Mouse (Mus musculus): ENCODE results near the gene Defa25. TPM values are rescaled to one million over a fixed set of nuclear protein-coding genes. Genes with fewer than 3 reads are reported as not detected.
"Not testable (repeated sequence)": the region's sequence is repeated elsewhere in the genome, so short reads cannot be mapped to it uniquely, and the experiment has no call there.

Gene Defa25
- not detected in 2 replicates for total RNA-seq (2014; rRNA removed)
- not detected in 2 replicates for polyA plus RNA-seq (2015; fragmentation: Nextera tagmentation; extraction: Ambion mirVana)

GRCm38 (mm10) chr8:21084142-21084541 is at the start of gene Defa25:
Gene Defa25, plus strand, starts transcription at chr8:21084442.
- H3K9me3 ChIP-seq (ENCODE audit: low read length); ATAC-seq; H3K9ac ChIP-seq (replicated peaks; ENCODE audit: low read length): not testable (repeated sequence)

GRCm38 (mm10) chr8:21054747-21055146 is 29.5 kb upstream of the Defa25 start, which contains the start of gene Defa23:
Gene Defa23, plus strand, starts transcription at chr8:21055047.
- H3K4me3 ChIP-seq (ENCODE audit: low read length); DNase-seq (ENCODE audit: low spot score); ATAC-seq; H3K27me3 ChIP-seq (ENCODE audit: insufficient read depth, low read length); H3K27ac ChIP-seq; H3K36me3 ChIP-seq (ENCODE audit: insufficient read depth, low read length); H3K4me2 ChIP-seq (ENCODE audit: low read depth, low read length); H3K9me3 ChIP-seq (ENCODE audit: low read length); H3K9ac ChIP-seq (replicated peaks; ENCODE audit: low read length); H3K4me1 ChIP-seq (ENCODE audit: insufficient read depth, low read length): not testable (repeated sequence)
- no CpG with 5 or more reads among the region's 1 CpGs for WGBS

More at GRCm38 (mm10) chr8:21084142-21084541, at the start of gene Defa25:
- H3K27me3 ChIP-seq (ENCODE audit: insufficient read depth, low read length); H3K4me3 ChIP-seq (ENCODE audit: low read length); H3K4me1 ChIP-seq (ENCODE audit: insufficient read depth, low read length); DNase-seq (ENCODE audit: low spot score); H3K27ac ChIP-seq; H3K36me3 ChIP-seq (ENCODE audit: insufficient read depth, low read length); H3K4me2 ChIP-seq (ENCODE audit: low read depth, low read length): not testable (repeated sequence)

GRCm38 (mm10) chr8:21064738-21065137 is 19.5 kb upstream of the Defa25 start, which contains the start of gene Defa35:
Gene Defa35, plus strand, starts transcription at chr8:21065038.
- H3K27ac ChIP-seq; DNase-seq (ENCODE audit: low spot score); H3K36me3 ChIP-seq (ENCODE audit: insufficient read depth, low read length); H3K9me3 ChIP-seq (ENCODE audit: low read length); H3K4me3 ChIP-seq (ENCODE audit: low read length); H3K4me1 ChIP-seq (ENCODE audit: insufficient read depth, low read length); ATAC-seq; H3K9ac ChIP-seq (replicated peaks; ENCODE audit: low read length); H3K27me3 ChIP-seq (ENCODE audit: insufficient read depth, low read length); H3K4me2 ChIP-seq (ENCODE audit: low read depth, low read length): not testable (repeated sequence)
- 69% methylated on average over 1 of the region's 1 CpGs for WGBS

- no peaks in the 10 kb centered on the region for H3K27me3 ChIP-seq (ENCODE audit: insufficient read depth, low read length)
- no peak for TF ChIP-seq CTCF (IDR thresholded peaks at IDR 0.05; ENCODE audit: low read depth)
- no peak overlapping the region for H3K4me3 ChIP-seq (ENCODE audit: low read length)
- no peaks in the 10 kb centered on the region for H3K9me3 ChIP-seq (ENCODE audit: low read length)
- ATAC-seq (no peak), DNase-seq (ENCODE audit: low spot score) (no peak)
- 49% methylated on average over 4 of the region's 4 CpGs for WGBS
- H3K27ac ChIP-seq: no peak overlapping the region
- H3K9ac ChIP-seq (replicated peaks; ENCODE audit: low read length): no peak overlapping the region
- no peak overlapping the region for H3K4me2 ChIP-seq (ENCODE audit: low read depth, low read length)
- H3K4me1 ChIP-seq (ENCODE audit: insufficient read depth, low read length): no peaks in the 10 kb centered on the region
- no peaks in the 10 kb centered on the region for H3K36me3 ChIP-seq (ENCODE audit: insufficient read depth, low read length)
Measured at GRCm38 (mm10) chr8:21093106-21093505, 8.9 kb downstream of the Defa25 start.

- H3K9ac ChIP-seq (replicated peaks; ENCODE audit: low read length); H3K36me3 ChIP-seq (ENCODE audit: insufficient read depth, low read length); H3K27ac ChIP-seq; DNase-seq (ENCODE audit: low spot score); H3K27me3 ChIP-seq (ENCODE audit: insufficient read depth, low read length); H3K4me2 ChIP-seq (ENCODE audit: low read depth, low read length); H3K4me3 ChIP-seq (ENCODE audit: low read length); H3K9me3 ChIP-seq (ENCODE audit: low read length); H3K4me1 ChIP-seq (ENCODE audit: insufficient read depth, low read length); ATAC-seq: not testable (repeated sequence)
- 83% methylated on average over 1 of the region's 2 CpGs for WGBS
Measured at GRCm38 (mm10) chr8:21095950-21096349, 11.7 kb downstream of the Defa25 start, which contains the start of gene Gm14851. Gene Gm14851, minus strand, starts transcription at chr8:21096050.

- H3K27me3 ChIP-seq (ENCODE audit: insufficient read depth, low read length); H3K27ac ChIP-seq; H3K36me3 ChIP-seq (ENCODE audit: insufficient read depth, low read length); H3K4me2 ChIP-seq (ENCODE audit: low read depth, low read length); H3K4me1 ChIP-seq (ENCODE audit: insufficient read depth, low read length); ATAC-seq; DNase-seq (ENCODE audit: low spot score); H3K9ac ChIP-seq (replicated peaks; ENCODE audit: low read length); H3K4me3 ChIP-seq (ENCODE audit: low read length); H3K9me3 ChIP-seq (ENCODE audit: low read length): not testable (repeated sequence)
- 52% methylated on average over 3 of the region's 3 CpGs for WGBS
Measured at GRCm38 (mm10) chr8:21134342-21134741, 50.1 kb downstream of the Defa25 start, which contains the start of gene Defa30. Gene Defa30, plus strand, starts transcription at chr8:21134642.

Other genes with a start within 250 kb of the Defa25 start
- not detected in 2 replicates for gene Defb33, start 191.8 kb upstream of the Defa25 start, total RNA-seq (2014; rRNA removed)
- not detected in 2 replicates for gene Defb33, start 191.8 kb upstream of the Defa25 start, polyA plus RNA-seq (2015; fragmentation: Nextera tagmentation; extraction: Ambion mirVana)
- gene Gm15056, start 181.8 kb upstream of the Defa25 start, total RNA-seq (2014; rRNA removed): not detected in 2 replicates
- gene Gm15056, start 181.8 kb upstream of the Defa25 start, polyA plus RNA-seq (2015; fragmentation: Nextera tagmentation; extraction: Ambion mirVana): not detected in 2 replicates
- not detected in 2 replicates for gene Gm6040, start 162.4 kb upstream of the Defa25 start, total RNA-seq (2014; rRNA removed)
- gene Gm6040, start 162.4 kb upstream of the Defa25 start, polyA plus RNA-seq (2015; fragmentation: Nextera tagmentation; extraction: Ambion mirVana): not detected in 2 replicates
- not detected in 2 replicates for gene AY761185, start 139.7 kb upstream of the Defa25 start, total RNA-seq (2014; rRNA removed)
- not detected in 2 replicates for gene AY761185, start 139.7 kb upstream of the Defa25 start, polyA plus RNA-seq (2015; fragmentation: Nextera tagmentation; extraction: Ambion mirVana)
- not detected in 2 replicates for gene Defa21, start 58.9 kb upstream of the Defa25 start, total RNA-seq (2014; rRNA removed)
- not detected in 2 replicates for gene Defa21, start 58.9 kb upstream of the Defa25 start, polyA plus RNA-seq (2015; fragmentation: Nextera tagmentation; extraction: Ambion mirVana)
- not detected in 2 replicates for gene Defa23, start 29.4 kb upstream of the Defa25 start, total RNA-seq (2014; rRNA removed)
- gene Defa23, start 29.4 kb upstream of the Defa25 start, polyA plus RNA-seq (2015; fragmentation: Nextera tagmentation; extraction: Ambion mirVana): not detected in 2 replicates
- gene Defa35, start 19.4 kb upstream of the Defa25 start, total RNA-seq (2014; rRNA removed): not detected in 2 replicates
- gene Defa35, start 19.4 kb upstream of the Defa25 start, polyA plus RNA-seq (2015; fragmentation: Nextera tagmentation; extraction: Ambion mirVana): not detected in 2 replicates
- gene Gm14851, start 11.6 kb downstream of the Defa25 start, total RNA-seq (2014; rRNA removed): not detected in 2 replicates
- not detected in 2 replicates for gene Gm14851, start 11.6 kb downstream of the Defa25 start, polyA plus RNA-seq (2015; fragmentation: Nextera tagmentation; extraction: Ambion mirVana)
- not detected in 2 replicates for gene Defa30, start 50.2 kb downstream of the Defa25 start, total RNA-seq (2014; rRNA removed)
- gene Defa30, start 50.2 kb downstream of the Defa25 start, polyA plus RNA-seq (2015; fragmentation: Nextera tagmentation; extraction: Ambion mirVana): not detected in 2 replicates
- not detected in 2 replicates for gene Defa22, start 77.8 kb downstream of the Defa25 start, total RNA-seq (2014; rRNA removed)
- not detected in 2 replicates for gene Defa22, start 77.8 kb downstream of the Defa25 start, polyA plus RNA-seq (2015; fragmentation: Nextera tagmentation; extraction: Ambion mirVana)
- not detected in 2 replicates for gene Defa31, start 107.2 kb downstream of the Defa25 start, total RNA-seq (2014; rRNA removed)
- gene Defa31, start 107.2 kb downstream of the Defa25 start, polyA plus RNA-seq (2015; fragmentation: Nextera tagmentation; extraction: Ambion mirVana): not detected in 2 replicates
- gene Gm15293, start 117.1 kb downstream of the Defa25 start, total RNA-seq (2014; rRNA removed): not detected in 2 replicates
- gene Gm15293, start 117.1 kb downstream of the Defa25 start, polyA plus RNA-seq (2015; fragmentation: Nextera tagmentation; extraction: Ambion mirVana): not detected in 2 replicates
- not detected in 2 replicates for gene Gm15292, start 165.3 kb downstream of the Defa25 start, total RNA-seq (2014; rRNA removed)
- gene Gm15292, start 165.3 kb downstream of the Defa25 start, polyA plus RNA-seq (2015; fragmentation: Nextera tagmentation; extraction: Ambion mirVana): not detected in 2 replicates
- not detected in 2 replicates for gene Defa27, start 231.1 kb downstream of the Defa25 start, total RNA-seq (2014; rRNA removed)
- gene Defa27, start 231.1 kb downstream of the Defa25 start, polyA plus RNA-seq (2015; fragmentation: Nextera tagmentation; extraction: Ambion mirVana): not detected in 2 replicates
- gene Defa29, start 242.6 kb downstream of the Defa25 start, total RNA-seq (2014; rRNA removed): not detected in 2 replicates
- not detected in 2 replicates for gene Defa29, start 242.6 kb downstream of the Defa25 start, polyA plus RNA-seq (2015; fragmentation: Nextera tagmentation; extraction: Ambion mirVana)

Measured in hindbrain, postnatal 0 days (tissue).